Mouse (Mus musculus) intestine, embryonic 16.5 days (tissue): ENCODE data around the gene Gpr63. TPM values are rescaled to one million over a fixed set of nuclear protein-coding genes. Genes with fewer than 3 reads are reported as not detected.

Source experiments
- ATAC-seq: fragments of 200-750 bp; cut with Nextera tagmentation; 2 replicates; pipeline ENCODE4 v1.8.0; 2017; ENCODE audit warnings: moderate TSS enrichment, moderate library complexity
- H3K27ac ChIP-seq: fragments of 300-500 bp; sonication (generic); 2 replicates; pipeline ENCODE4 v1.5.1; 2014; ENCODE audit warnings: mild to moderate bottlenecking, low read length
- H3K27me3 ChIP-seq: fragments of 300-500 bp; sonication (generic); replicated peaks from 2 replicates; pipeline ENCODE4 v1.6.1; 2014; ENCODE audit warnings: low read length, control low read depth, mixed read lengths; ENCODE audit not compliant: control insufficient read depth, insufficient read depth
- H3K36me3 ChIP-seq: fragments of 300-500 bp; sonication (generic); 2 replicates; pipeline ENCODE4 v1.6.1; 2014; ENCODE audit warnings: low read length, control low read depth; ENCODE audit not compliant: control insufficient read depth, insufficient read depth
- H3K4me1 ChIP-seq: fragments of 300-500 bp; sonication (generic); 2 replicates; pipeline ENCODE4 v1.6.1; 2014; ENCODE audit warnings: low read length, control low read depth, mixed read lengths; ENCODE audit not compliant: control insufficient read depth, insufficient read depth
- H3K4me2 ChIP-seq: fragments of 300-500 bp; sonication (generic); 2 replicates; pipeline ENCODE4 v1.6.1; 2014; ENCODE audit warnings: low read depth, low read length, control low read depth
- H3K4me3 ChIP-seq: fragments of 300-500 bp; sonication (generic); 2 replicates; pipeline ENCODE4 v1.5.1; 2014; ENCODE audit warnings: mild to moderate bottlenecking, low read length
- H3K9ac ChIP-seq: fragments of 300-500 bp; sonication (generic); 2 replicates; pipeline ENCODE4 v1.6.1; 2014; ENCODE audit warnings: low read depth, low read length
- H3K9me3 ChIP-seq: fragments of 300-500 bp; sonication (generic); 2 replicates; pipeline ENCODE4 v1.6.1; 2016; ENCODE audit warnings: low read length, control low read depth; ENCODE audit not compliant: control insufficient read depth
- WGBS: fragments of 180-500 bp; shearing (Covaris S2); extraction: QIAGEN DNeasy Blood & Tissue Kit; methylation state at CpG from one replicate; pipeline ENCODE4 v1.1.7; 2014; 5-methylcytosine and 5-hydroxymethylcytosine counted together
- polyA plus RNA-seq: library from polyadenylated mRNA; unstranded; fragments of >200 nt; fragmentation: Nextera tagmentation; extraction: Ambion mirVana; gene quantifications from 2 replicates; pipeline ENCODE4 v1.2.1, GENCODE M21; 2015

Gpr63 gene
- 0.42 and 0.77 TPM in 2 replicates for polyA plus RNA-seq

GRCm38 (mm10) chr4:24966299-24966991 lies at the start of gene Gpr63:
Gene Gpr63, plus strand, starts transcription at chr4:24966407.
- Histone ChIP-seq H3K4me1 (no peaks in the 10 kb centered on the region), H3K27me3 (no peaks in the 10 kb centered on the region), H3K36me3 (no peaks in the 10 kb centered on the region), H3K4me3 (peak within 1 kb of the TSS; percentile 76), H3K9me3 (no peaks in the 10 kb centered on the region), H3K9ac (peak within 1 kb of the TSS; percentile 84), H3K27ac (peak within 1 kb of the TSS; percentile 81), H3K4me2 (peak within 1 kb of the TSS; percentile 80)
- WGBS = under 1% methylated on average over 72 of the region's 78 CpGs
- ATAC-seq = peak; percentile 98

- ATAC-seq = no peak
- 59% methylated on average over 5 of the region's 5 CpGs for WGBS
These were observed 46.1 kb upstream of the Gpr63 start for GRCm38 (mm10) chr4:24920006-24920577.

GRCm38 (mm10) chr4:24924726-24925125 lies 41.5 kb upstream of the Gpr63 start:
- no peak overlapping the region for H3K27ac ChIP-seq
- H3K4me3 ChIP-seq = no peak overlapping the region
- H3K9ac ChIP-seq = no peak overlapping the region
- no peaks in the 10 kb centered on the region for H3K27me3 ChIP-seq
- no peaks in the 10 kb centered on the region for H3K36me3 ChIP-seq
- H3K4me2 ChIP-seq = no peak overlapping the region
- H3K9me3 ChIP-seq = no peaks in the 10 kb centered on the region
- no peak for ATAC-seq
- WGBS = 78% methylated on average over 2 of the region's 2 CpGs
- H3K4me1 ChIP-seq = no peaks in the 10 kb centered on the region

More at GRCm38 (mm10) chr4:24920006-24920577, 46.1 kb upstream of the Gpr63 start:
- H3K27ac ChIP-seq = no peak overlapping the region
- no peak overlapping the region for H3K4me3 ChIP-seq
- H3K9me3 ChIP-seq = no peaks in the 10 kb centered on the region
- no peak overlapping the region for H3K4me2 ChIP-seq
- H3K36me3 ChIP-seq = no peaks in the 10 kb centered on the region
- no peaks in the 10 kb centered on the region for H3K27me3 ChIP-seq
- no peaks in the 10 kb centered on the region for H3K4me1 ChIP-seq
- no peak overlapping the region for H3K9ac ChIP-seq

GRCm38 (mm10) chr4:24928260-24928780 lies 37.9 kb upstream of the Gpr63 start:
- no peak for ATAC-seq
- H3K27ac ChIP-seq = no peak overlapping the region
- no peak overlapping the region for H3K4me3 ChIP-seq
- 79% methylated on average over 5 of the region's 5 CpGs for WGBS
- H3K4me2 ChIP-seq = no peak overlapping the region
- no peaks in the 10 kb centered on the region for H3K9me3 ChIP-seq
- H3K36me3 ChIP-seq = no peaks in the 10 kb centered on the region
- no peaks in the 10 kb centered on the region for H3K4me1 ChIP-seq
- H3K9ac ChIP-seq = no peak overlapping the region
- no peaks in the 10 kb centered on the region for H3K27me3 ChIP-seq

- no peak overlapping the region for H3K4me3 ChIP-seq
- no peak overlapping the region for H3K27ac ChIP-seq
- H3K36me3 ChIP-seq = no peaks in the 10 kb centered on the region
- H3K27me3 ChIP-seq = no peaks in the 10 kb centered on the region
- no peak overlapping the region for H3K9ac ChIP-seq
- H3K9me3 ChIP-seq = no peaks in the 10 kb centered on the region
- no peaks in the 10 kb centered on the region for H3K4me1 ChIP-seq
- 83% methylated on average over 5 of the region's 5 CpGs for WGBS
- no peak for ATAC-seq
- no peak overlapping the region for H3K4me2 ChIP-seq
These were observed 37.3 kb upstream of the Gpr63 start for GRCm38 (mm10) chr4:24928926-24929325.

GRCm38 (mm10) chr4:24942728-24943424 lies 23.3 kb upstream of the Gpr63 start:
- H3K27me3 ChIP-seq = no peaks in the 10 kb centered on the region
- H3K4me2 ChIP-seq = no peak overlapping the region
- no peak overlapping the region for H3K27ac ChIP-seq
- ATAC-seq = no peak
- H3K36me3 ChIP-seq = no peaks in the 10 kb centered on the region
- no peaks in the 10 kb centered on the region for H3K4me1 ChIP-seq
- no peak overlapping the region for H3K4me3 ChIP-seq
- H3K9ac ChIP-seq = no peak overlapping the region
- no peaks in the 10 kb centered on the region for H3K9me3 ChIP-seq
- 57% methylated on average over 6 of the region's 6 CpGs for WGBS

GRCm38 (mm10) chr4:24965918-24966298 lies 299 bp upstream of the Gpr63 start:
- H3K4me2 ChIP-seq = peak overlapping the region; percentile 80
- WGBS = 5% methylated on average over 8 of the region's 8 CpGs
- H3K4me3 ChIP-seq = peak overlapping the region; percentile 76
- no peaks in the 10 kb centered on the region for H3K4me1 ChIP-seq
- H3K27ac ChIP-seq = no peak overlapping the region
- no peak; the same call in 1 of the 2 replicates for ATAC-seq
- H3K9me3 ChIP-seq = no peaks in the 10 kb centered on the region
- no peaks in the 10 kb centered on the region for H3K27me3 ChIP-seq
- no peaks in the 10 kb centered on the region for H3K36me3 ChIP-seq
- peak overlapping the region; percentile 84 for H3K9ac ChIP-seq

- no peak for ATAC-seq
- Histone ChIP-seq H3K9me3 (no peaks in the 10 kb centered on the region), H3K4me3 (peak overlapping the region; percentile 76), H3K36me3 (no peaks in the 10 kb centered on the region), H3K27me3 (no peaks in the 10 kb centered on the region), H3K4me1 (no peaks in the 10 kb centered on the region), H3K27ac (no peak overlapping the region), H3K9ac (no peak overlapping the region), H3K4me2 (peak overlapping the region; percentile 80)
- WGBS = 15% methylated on average over 7 of the region's 7 CpGs
These were observed 1.0 kb downstream of the Gpr63 start for GRCm38 (mm10) chr4:24967251-24967650.

GRCm38 (mm10) chr4:24978589-24978988 lies 12.4 kb downstream of the Gpr63 start:
- H3K9ac ChIP-seq = no peak overlapping the region
- H3K4me2 ChIP-seq = no peak overlapping the region
- H3K27ac ChIP-seq = no peak overlapping the region
- no peaks in the 10 kb centered on the region for H3K36me3 ChIP-seq
- H3K9me3 ChIP-seq = no peaks in the 10 kb centered on the region
- H3K4me1 ChIP-seq = no peaks in the 10 kb centered on the region
- 70% methylated on average over 4 of the region's 4 CpGs for WGBS
- ATAC-seq = no peak
- no peaks in the 10 kb centered on the region for H3K27me3 ChIP-seq
- no peak overlapping the region for H3K4me3 ChIP-seq
